Mouse (Mus musculus) forebrain, embryonic 11.5 days (tissue): ENCODE data around the gene Grk6. TPM values are rescaled to one million over a fixed set of nuclear protein-coding genes. Genes with fewer than 3 reads are reported as not detected.
A peak's percentile ranks its signal among the peaks of the same experiment; 100 is the strongest.

Experiments used
- ATAC-seq: fragments of 200-750 bp; cut with Nextera tagmentation; replicated peaks from 2 replicates; pipeline ENCODE4 v1.8.0; 2017; ENCODE audit warnings: moderate TSS enrichment; ENCODE audit not compliant: low FRiP score
- DNase-seq: peaks from one replicate; pipeline ENCODE4 v3.0.0-alpha.2; 2017; ENCODE audit warnings: low spot score
- H3K27ac ChIP-seq: fragments of 300-500 bp; sonication (generic); 2 replicates; pipeline ENCODE4 v1.5.1; 2014; ENCODE audit warnings: low read depth, low read length
- H3K27me3 ChIP-seq: fragments of 300-500 bp; sonication (generic); 2 replicates; pipeline ENCODE4 v1.6.1; 2014; ENCODE audit warnings: mild to moderate bottlenecking, low read length, mixed read lengths; ENCODE audit not compliant: control insufficient read depth, insufficient read depth
- H3K36me3 ChIP-seq: fragments of 300-500 bp; sonication (generic); 2 replicates; pipeline ENCODE4 v1.6.1; 2014; ENCODE audit warnings: mild to moderate bottlenecking, low read length, moderate library complexity, mixed read lengths; ENCODE audit not compliant: control insufficient read depth, insufficient read depth
- H3K4me1 ChIP-seq: fragments of 300-500 bp; sonication (generic); replicated peaks from 2 replicates; pipeline ENCODE4 v1.6.1; 2014; ENCODE audit warnings: low read length, mixed read lengths; ENCODE audit not compliant: control insufficient read depth, insufficient read depth
- H3K4me2 ChIP-seq: fragments of 300-500 bp; sonication (generic); 2 replicates; pipeline ENCODE4 v1.6.1; 2014; ENCODE audit warnings: low read depth, mild to moderate bottlenecking, low read length, moderate library complexity, mixed read lengths; ENCODE audit not compliant: severe bottlenecking
- H3K4me3 ChIP-seq: fragments of 300-500 bp; sonication (generic); 2 replicates; pipeline ENCODE4 v1.5.1; 2014; ENCODE audit warnings: low read depth, low read length
- H3K9ac ChIP-seq: fragments of 300-500 bp; sonication (generic); 2 replicates; pipeline ENCODE4 v1.6.1; 2014; ENCODE audit warnings: low read length
- H3K9me3 ChIP-seq: fragments of 300-500 bp; sonication (generic); 2 replicates; pipeline ENCODE4 v1.6.1; 2016; ENCODE audit warnings: low read length, mixed read lengths; ENCODE audit not compliant: control insufficient read depth
- WGBS: fragments of 180-500 bp; shearing (Covaris S2); extraction: QIAGEN DNeasy Blood & Tissue Kit; methylation state at CpG from one replicate; pipeline ENCODE4 v1.1.7; 2014; 5-methylcytosine and 5-hydroxymethylcytosine counted together
- polyA plus RNA-seq: library from polyadenylated mRNA; unstranded; fragments of >200 nt; fragmentation: Nextera tagmentation; extraction: Ambion mirVana; gene quantifications from 2 replicates; pipeline ENCODE4 v1.2.1, GENCODE M21; 2014

Gene Grk6
- polyA plus RNA-seq, 1 experiment from 2014 or later: 69.5 TPM

DNA sequence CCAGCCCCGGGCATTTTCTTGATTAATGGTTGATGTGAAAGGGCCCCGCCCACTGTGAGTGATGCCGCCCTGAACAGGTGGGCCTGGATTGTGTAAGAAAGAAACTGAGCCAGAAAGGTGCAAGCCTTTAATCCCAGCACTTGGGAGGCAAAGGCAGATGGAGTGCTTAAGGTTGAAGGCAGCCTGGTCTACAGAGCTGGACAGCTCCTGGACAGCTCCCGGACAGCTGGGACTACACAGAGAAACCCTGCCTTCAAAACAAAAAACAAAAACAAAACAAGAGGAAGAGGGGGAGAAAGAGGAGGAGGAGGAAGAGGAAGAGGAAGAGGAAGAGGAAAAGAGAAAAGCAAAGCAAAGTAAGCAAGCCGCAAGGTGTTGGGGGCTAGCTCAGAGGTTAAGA, 25.7 kb upstream of the Grk6 start:
- ATAC-seq (no peak), DNase-seq (no peak)
- no peak overlapping the region for H3K4me3 ChIP-seq
- H3K9ac ChIP-seq: no peak overlapping the region
- H3K4me1 ChIP-seq: peaks cover 4% of the 10 kb centered on the region
- no peak overlapping the region for H3K27ac ChIP-seq
- no peak overlapping the region for H3K4me2 ChIP-seq
- peaks cover 46% of the 10 kb centered on the region for H3K27me3 ChIP-seq
- H3K9me3 ChIP-seq: no peaks in the 10 kb centered on the region
- 81% methylated on average over 5 of the region's 5 CpGs for WGBS
- no peaks in the 10 kb centered on the region for H3K36me3 ChIP-seq

DNA sequence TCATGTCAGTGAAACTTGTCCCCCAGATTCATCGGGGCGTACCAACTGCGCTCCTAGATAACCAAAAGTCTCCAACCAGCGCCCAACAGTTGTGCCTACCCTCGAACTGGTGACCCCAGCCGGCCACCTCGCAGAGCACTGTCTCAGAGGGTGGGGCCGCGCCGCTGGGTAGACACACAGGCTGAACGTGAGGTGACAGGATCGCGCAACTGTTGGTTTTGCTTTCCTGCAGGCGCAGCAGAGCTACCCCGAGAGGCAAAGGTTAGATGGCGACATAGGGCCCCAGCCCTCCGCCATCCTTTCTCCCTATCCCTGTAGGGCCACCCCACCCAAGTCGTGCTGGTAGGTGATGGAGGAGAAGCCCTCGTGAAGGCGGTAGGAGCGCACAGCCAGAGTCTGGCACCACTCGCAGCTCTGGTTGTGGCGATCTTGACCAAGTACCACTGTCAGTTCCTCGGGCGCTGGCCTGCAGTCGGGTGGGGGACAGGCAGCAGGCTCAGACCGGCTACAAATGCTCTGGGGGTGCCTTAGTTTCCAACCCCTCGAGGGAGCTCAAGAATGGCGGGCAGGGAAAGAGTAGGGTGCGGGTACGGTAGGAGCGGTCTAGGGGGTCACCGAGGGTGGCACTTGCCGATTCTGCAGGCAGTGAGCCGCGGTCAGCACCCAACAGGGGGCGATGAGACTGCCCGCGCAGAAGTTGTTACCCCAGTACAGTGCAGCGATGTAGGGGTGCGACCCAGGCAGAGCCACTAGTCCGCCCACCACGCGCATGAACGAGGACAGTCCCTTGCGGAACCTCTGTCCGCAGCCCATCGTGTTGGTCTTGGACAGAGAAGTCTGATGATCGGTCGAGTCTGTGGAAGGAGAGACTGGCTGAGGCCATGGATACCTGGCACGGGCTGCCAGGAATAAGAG, 24.6 kb upstream of the Grk6 start:
- no peak overlapping the region for H3K4me2 ChIP-seq
- no peak for ATAC-seq
- H3K27ac ChIP-seq: no peak overlapping the region
- H3K4me1 ChIP-seq: no peaks in the 10 kb centered on the region; the same call in 1 of the 2 replicates
- WGBS: 31% methylated on average over 51 of the region's 51 CpGs
- no peaks in the 10 kb centered on the region for H3K36me3 ChIP-seq
- no peaks in the 10 kb centered on the region for H3K9me3 ChIP-seq
- peaks cover 38% of the 10 kb centered on the region for H3K27me3 ChIP-seq
- DNase-seq: no peak
- no peak overlapping the region for H3K4me3 ChIP-seq
- no peak overlapping the region for H3K9ac ChIP-seq

DNA sequence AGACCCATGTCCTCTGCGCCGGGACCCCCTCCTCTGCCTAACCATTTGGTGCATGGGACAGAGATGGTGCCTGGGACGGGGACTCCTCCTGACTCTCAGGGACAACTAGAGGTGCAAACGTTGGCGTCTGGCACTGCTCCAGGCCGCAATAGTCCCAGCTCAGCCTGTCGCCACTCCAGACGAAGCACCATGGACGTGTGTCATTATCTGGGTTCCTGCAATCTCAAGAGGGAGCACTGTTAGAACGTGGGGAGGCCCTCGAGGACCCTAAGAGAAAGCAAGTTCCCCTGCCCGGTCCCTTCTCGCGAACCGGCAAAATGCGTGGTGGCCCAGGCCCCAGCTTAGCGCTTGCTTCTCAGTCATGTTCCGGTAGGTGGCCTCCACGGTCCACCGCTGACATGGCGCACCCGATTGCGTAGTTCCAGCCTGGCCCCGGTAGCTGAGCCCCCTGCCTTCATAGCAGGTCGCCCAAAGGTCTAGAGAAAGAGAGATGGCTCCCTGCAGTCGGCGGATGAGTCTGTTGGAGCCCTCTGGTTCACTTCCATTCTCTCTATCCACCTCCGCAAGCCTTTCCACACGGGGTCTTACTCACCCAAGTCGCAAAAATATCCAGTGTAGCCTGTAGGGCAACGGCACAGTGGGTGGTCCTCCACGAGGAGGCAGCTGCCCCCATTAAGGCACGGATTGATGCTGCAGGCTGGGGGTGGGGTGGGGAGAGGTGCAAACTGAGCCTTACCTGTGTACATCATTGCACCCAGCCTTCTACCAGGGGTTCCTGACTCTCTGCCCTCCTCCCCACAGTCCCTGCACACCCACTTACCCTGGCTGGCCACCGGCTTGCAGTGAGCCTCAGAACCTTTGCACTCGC, 23.7 kb upstream of the Grk6 start:
- Histone ChIP-seq H3K27ac (no peak overlapping the region), H3K27me3 (peaks cover 38% of the 10 kb centered on the region), H3K9me3 (no peaks in the 10 kb centered on the region), H3K9ac (peak overlapping the region; percentile 14), H3K36me3 (no peaks in the 10 kb centered on the region), H3K4me2 (peak overlapping the region; percentile 32; the same call in 1 of the 2 replicates), H3K4me1 (no peaks in the 10 kb centered on the region; the same call in 1 of the 2 replicates), H3K4me3 (peak overlapping the region; percentile 8; the same call in 1 of the 2 replicates)
- no peak for ATAC-seq
- WGBS: 18% methylated on average over 35 of the region's 35 CpGs
- peak; percentile 80 for DNase-seq

DNA sequence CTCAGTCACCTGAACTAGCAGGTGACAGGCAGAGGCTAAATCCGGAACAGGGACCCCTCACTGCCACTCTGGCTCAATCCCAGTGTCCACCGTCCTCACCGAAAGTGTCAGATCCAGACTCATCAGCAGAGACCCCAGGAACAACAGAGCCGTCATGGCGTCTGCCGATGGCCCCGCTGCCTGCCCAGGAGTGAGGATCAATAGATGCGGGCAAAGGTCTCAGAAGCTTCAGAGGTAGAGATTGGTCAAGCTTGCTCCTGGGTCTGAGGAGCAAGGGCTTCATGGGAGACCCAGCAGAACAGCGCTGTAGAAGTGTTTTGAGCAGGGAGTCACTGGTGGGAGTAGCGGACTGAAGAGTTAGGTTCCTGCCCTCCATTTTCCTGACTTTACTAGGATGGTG, 18.3 kb upstream of the Grk6 start, which contains the start of gene F12:
Gene F12 (minus strand): TSS at position 181 of the 400 bp plus-strand sequence.
- DNase-seq (no peak), ATAC-seq (no peak)
- H3K9ac ChIP-seq: no peak within 1 kb of the TSS
- H3K4me1 ChIP-seq: no peaks in the 10 kb centered on the region
- H3K27ac ChIP-seq: no peak within 1 kb of the TSS
- H3K4me3 ChIP-seq: no peak within 1 kb of the TSS
- WGBS: 89% methylated on average over 10 of the region's 10 CpGs
- peaks cover 7% of the 10 kb centered on the region for H3K27me3 ChIP-seq
- no peaks in the 10 kb centered on the region for H3K9me3 ChIP-seq
- no peaks in the 10 kb centered on the region for H3K36me3 ChIP-seq
- no peak within 1 kb of the TSS for H3K4me2 ChIP-seq

DNA sequence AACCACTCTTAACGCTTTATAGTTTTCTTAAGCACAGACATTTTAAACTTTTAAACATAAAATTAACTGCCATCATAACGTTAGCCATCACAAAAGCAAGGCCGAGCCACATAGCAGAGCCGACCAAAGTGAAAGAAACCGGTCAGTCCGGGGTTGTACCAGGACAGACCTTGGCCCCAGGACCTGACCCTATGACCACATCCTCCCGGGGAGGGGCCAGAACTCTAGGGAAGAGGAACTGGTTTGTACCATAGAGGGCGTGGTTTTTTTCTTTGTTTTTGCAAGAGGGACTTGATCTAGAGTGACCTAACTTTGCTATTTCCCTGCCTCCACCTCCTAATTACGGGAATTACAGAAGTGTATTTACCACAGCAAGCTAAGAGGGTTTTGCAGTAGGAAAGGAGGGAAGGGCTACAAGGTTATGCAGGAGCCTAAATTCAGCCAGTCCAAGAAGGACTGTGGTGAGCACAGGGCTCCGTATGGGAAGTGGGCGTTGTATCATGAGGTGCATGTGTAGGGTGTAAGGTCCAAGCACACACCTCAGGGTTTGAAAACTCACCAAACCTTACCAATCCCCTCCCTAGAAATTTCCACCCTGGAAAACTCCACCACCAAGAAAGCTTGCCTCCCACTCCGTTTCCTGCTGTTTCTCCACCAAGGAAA, 15.5 kb upstream of the Grk6 start:
- H3K27ac ChIP-seq: no peak overlapping the region
- H3K4me3 ChIP-seq: no peak overlapping the region
- no peak for ATAC-seq
- H3K36me3 ChIP-seq: no peaks in the 10 kb centered on the region
- H3K4me1 ChIP-seq: no peaks in the 10 kb centered on the region
- no peaks in the 10 kb centered on the region for H3K27me3 ChIP-seq
- WGBS: 76% methylated on average over 12 of the region's 12 CpGs
- DNase-seq: no peak
- H3K4me2 ChIP-seq: no peak overlapping the region
- no peak overlapping the region for H3K9ac ChIP-seq
- H3K9me3 ChIP-seq: no peaks in the 10 kb centered on the region

DNA sequence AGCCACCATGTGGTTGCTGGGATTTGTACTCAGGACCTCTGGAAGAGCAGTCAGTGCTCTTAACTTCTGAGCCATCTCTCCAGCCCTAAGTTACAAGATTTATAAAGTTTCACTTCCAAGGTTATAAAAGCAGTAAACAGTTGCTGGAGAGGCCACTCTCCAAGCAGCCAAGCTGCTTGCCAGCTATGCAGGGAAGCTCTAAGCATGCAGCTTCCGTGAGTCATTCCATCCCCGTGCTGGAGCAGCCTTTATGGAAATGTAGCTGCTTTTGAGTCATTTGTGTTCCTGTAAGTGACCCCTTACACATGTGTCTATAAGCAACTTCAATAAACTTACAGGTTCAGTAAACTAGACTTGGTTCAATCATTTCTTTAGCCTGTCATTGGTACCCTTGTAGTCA, 14.3 kb upstream of the Grk6 start:
- Histone ChIP-seq H3K4me2 (no peak overlapping the region), H3K27me3 (no peaks in the 10 kb centered on the region), H3K9me3 (no peaks in the 10 kb centered on the region), H3K9ac (no peak overlapping the region), H3K36me3 (no peaks in the 10 kb centered on the region), H3K4me3 (no peak overlapping the region), H3K27ac (no peak overlapping the region), H3K4me1 (no peaks in the 10 kb centered on the region)
- DNase-seq (no peak), ATAC-seq (no peak)
- 83% methylated on average over 2 of the region's 2 CpGs for WGBS

DNA sequence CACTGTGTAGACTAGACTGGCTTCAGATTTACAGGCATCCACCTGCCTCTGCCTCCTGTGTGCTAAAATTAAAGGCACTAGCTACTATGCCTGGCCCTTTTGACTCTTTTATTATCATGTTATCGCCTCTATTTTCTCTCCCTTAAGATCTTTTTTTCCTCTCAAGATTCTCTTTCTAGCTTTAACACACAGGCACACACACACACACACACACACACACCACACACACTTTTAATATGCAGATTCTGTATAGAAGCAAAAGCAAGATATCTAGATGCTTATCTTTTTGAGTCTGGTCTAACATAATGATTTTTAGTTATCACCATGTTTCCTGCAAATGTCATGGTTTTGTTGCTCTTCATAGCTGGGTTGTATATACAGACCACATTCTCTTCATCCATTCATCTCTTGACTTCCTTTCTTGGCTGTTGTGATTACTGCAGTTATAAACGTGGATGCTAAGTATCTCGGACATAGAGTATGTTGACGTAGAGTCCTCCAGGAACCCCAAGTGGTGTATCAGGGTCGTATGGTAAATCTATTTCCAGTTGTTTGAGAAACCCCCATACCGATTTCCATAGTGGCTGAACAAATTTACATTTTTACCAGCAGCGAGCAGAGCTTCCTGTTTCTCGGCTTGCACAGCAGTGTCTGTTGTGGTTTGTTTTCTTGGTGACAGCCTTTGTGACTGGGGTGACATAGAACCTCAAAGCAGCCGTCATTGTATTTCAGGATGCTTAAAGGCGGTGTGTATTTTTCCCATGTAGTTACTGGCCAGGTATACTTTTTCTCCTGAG, 12.8 kb upstream of the Grk6 start:
- Histone ChIP-seq H3K4me2 (no peak overlapping the region), H3K9ac (no peak overlapping the region), H3K27me3 (no peaks in the 10 kb centered on the region), H3K4me1 (no peaks in the 10 kb centered on the region), H3K36me3 (no peaks in the 10 kb centered on the region), H3K4me3 (no peak overlapping the region), H3K27ac (no peak overlapping the region), H3K9me3 (no peaks in the 10 kb centered on the region)
- ATAC-seq: no peak
- no peak for DNase-seq
- 84% methylated on average over 10 of the region's 10 CpGs for WGBS
